Mouse (Mus musculus) frontal cortex, postnatal 14 days (tissue): ENCODE data around the gene Foxi1.

ENCODE experiments used
- DNase-seq, 2 experiments: peaks; one replicate each; pipeline ENCODE4 v3.0.0; 2022; ENCODE audit warnings: low spot score in 2 of 2

Foxi1 gene

GRCm38 (mm10) chr11:34158916-34159315 is 49.0 kb downstream of the Foxi1 start:
- DNase-seq, result no peak

DNA sequence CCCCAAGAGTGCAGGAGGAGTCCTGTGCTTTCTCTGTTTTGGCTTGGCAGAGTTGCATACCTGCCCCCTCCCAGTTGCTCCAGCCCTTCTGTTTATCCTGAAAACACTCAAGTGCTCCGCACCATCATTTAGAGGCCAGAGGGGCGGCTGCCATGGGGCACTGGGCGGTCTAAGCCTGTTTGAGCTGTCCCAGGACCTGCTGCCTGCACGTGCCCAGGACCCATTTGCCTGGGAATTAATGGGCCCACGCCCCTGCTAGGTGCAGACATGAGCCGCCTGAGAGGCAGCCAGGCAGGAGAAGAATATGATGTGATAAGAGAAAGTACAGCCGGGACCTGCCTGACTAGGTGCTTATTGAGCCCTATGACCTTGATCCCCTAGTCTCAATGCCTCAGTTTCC is 52.7 kb downstream of the Foxi1 start:
- no peak for DNase-seq
